Mouse (Mus musculus) neutrophil, adult 5-6 weeks (primary cell): ENCODE measurements at regions not wholly inside any gene's neighbourhood (a gene's known extent, or its start where the extent isn't known, plus 50 kb on each side); places are given as distances from the start of the nearest gene placed in this dataset.

Experiments used
- ATAC-seq: fragments of 151-379, 151-347 bp; 2 replicates; pipeline ENCODE4 v1.8.0; 2017; ENCODE audit warnings: mild to moderate bottlenecking, moderate TSS enrichment; ENCODE audit not compliant: insufficient number of reproducible peaks, poor library complexity, low FRiP score, severe bottlenecking; ENCODE audit errors: extremely low read depth

GRCm38 (mm10) chr1:154065336-154066329 lies 135.4 kb upstream of the Zfp648 start:
- ATAC-seq, result no peak

GRCm38 (mm10) chr1:154067856-154068255 lies 133.1 kb upstream of the Zfp648 start:
- no peak for ATAC-seq

GRCm38 (mm10) chr1:154074270-154074669 lies 126.7 kb upstream of the Zfp648 start:
- ATAC-seq, result no peak

- peak; percentile 73 for ATAC-seq
Measured at GRCm38 (mm10) chr1:154076684-154077475, 124.1 kb upstream of the Zfp648 start.

- ATAC-seq, result no peak
Measured at GRCm38 (mm10) chr1:154080505-154081380, 120.2 kb upstream of the Zfp648 start.

GRCm38 (mm10) chr1:154086145-154086544 lies 114.8 kb upstream of the Zfp648 start:
- no peak for ATAC-seq

GRCm38 (mm10) chr1:154089815-154090214 lies 111.2 kb upstream of the Zfp648 start:
- no peak for ATAC-seq

GRCm38 (mm10) chr1:154090521-154091490 lies 110.2 kb upstream of the Zfp648 start:
- no peak for ATAC-seq

- no peak for ATAC-seq
Measured at GRCm38 (mm10) chr1:154093549-154093948, 107.4 kb upstream of the Zfp648 start.

GRCm38 (mm10) chr1:154094357-154094756 lies 106.6 kb upstream of the Zfp648 start:
- ATAC-seq, result no peak

- ATAC-seq, result no peak
Measured at GRCm38 (mm10) chr1:154096113-154096512, 104.9 kb upstream of the Zfp648 start.

- no peak for ATAC-seq
Measured at GRCm38 (mm10) chr1:154096911-154097310, 104.1 kb upstream of the Zfp648 start.

- peak; percentile 71; the same call in 1 of the 2 replicates for ATAC-seq
Measured at GRCm38 (mm10) chr1:154097656-154098055, 103.3 kb upstream of the Zfp648 start.

- no peak for ATAC-seq
Measured at GRCm38 (mm10) chr1:154100556-154100955, 100.4 kb upstream of the Zfp648 start.

GRCm38 (mm10) chr1:154101433-154101832 lies 99.6 kb upstream of the Zfp648 start:
- ATAC-seq, result no peak

- ATAC-seq, result no peak
Measured at GRCm38 (mm10) chr1:154102191-154102590, 98.8 kb upstream of the Zfp648 start.

GRCm38 (mm10) chr1:154102871-154103596 lies 98.0 kb upstream of the Zfp648 start:
- no peak for ATAC-seq
